Mouse (Mus musculus): Measurements from ENCODE around the gene Pigb. TPM values are rescaled to one million over a fixed set of nuclear protein-coding genes. Genes with fewer than 3 reads are reported as not detected.

Gene Pigb
- polyA plus RNA-seq, 1 experiment = 14.2 TPM

DNA sequence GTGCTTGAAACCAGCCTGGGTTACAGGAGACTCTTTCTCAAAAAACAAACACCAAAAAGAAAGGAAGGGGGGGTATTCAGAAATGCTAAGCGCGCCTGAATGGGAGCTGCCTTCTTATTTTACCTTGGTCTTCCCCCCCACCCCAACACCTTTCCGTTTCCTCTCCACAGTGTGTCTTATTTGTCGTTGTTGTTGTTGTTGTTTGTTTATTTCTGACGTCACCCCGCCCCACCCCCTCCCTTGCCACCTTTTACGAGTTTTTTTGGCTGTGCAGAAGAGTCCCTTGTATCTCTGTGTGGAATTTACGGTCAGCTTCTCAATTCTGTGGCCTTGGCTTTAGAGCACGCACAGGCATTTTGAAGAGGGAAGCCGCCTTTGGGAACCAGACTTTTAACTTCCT is 5.5 kb upstream of the Pigb start:
- no peak for DNase-seq (ENCODE audit: low spot score)

DNA sequence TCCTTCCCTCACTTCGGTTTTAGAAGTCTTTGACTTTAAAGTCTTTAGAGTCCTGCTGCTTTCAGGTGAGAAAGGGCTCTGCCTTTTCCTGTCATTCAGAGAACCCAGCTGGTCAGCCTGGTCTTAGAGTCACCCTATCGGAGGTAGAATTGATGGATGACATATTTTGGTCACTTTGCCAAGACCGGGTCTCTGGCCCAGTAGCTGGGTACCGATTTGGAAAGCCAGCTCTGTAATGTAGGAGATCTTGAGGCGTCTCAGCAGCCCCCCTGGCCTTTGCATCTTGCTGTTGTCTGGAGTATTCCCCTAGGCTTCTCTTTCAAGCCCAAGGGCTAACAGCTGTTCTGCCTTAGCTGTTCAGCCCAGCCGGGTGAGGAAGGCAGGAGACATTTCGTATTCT is 5.0 kb upstream of the Pigb start:
- no peak for DNase-seq (ENCODE audit: low spot score)

- DNase-seq (ENCODE audit: low spot score) = peak; percentile 49
These were observed 4.2 kb upstream of the Pigb start, which contains the start of gene Rab27a for GRCm38 (mm10) chr9:73044146-73045079. Rab27a (plus strand) TSS chr9:73044854.

- peak; percentile 92 for DNase-seq (ENCODE audit: low spot score)
These were observed 794 bp downstream of the Pigb start for GRCm38 (mm10) chr9:73039222-73039945.

- no peak for DNase-seq (ENCODE audit: low spot score)
These were observed 6.8 kb downstream of the Pigb start for GRCm38 (mm10) chr9:73033406-73033805.

- no peak for DNase-seq (ENCODE audit: low spot score)
These were observed 8.8 kb downstream of the Pigb start for GRCm38 (mm10) chr9:73031421-73031820.

GRCm38 (mm10) chr9:73030443-73030842 is 9.7 kb downstream of the Pigb start:
- no peak for DNase-seq (ENCODE audit: low spot score)

DNA sequence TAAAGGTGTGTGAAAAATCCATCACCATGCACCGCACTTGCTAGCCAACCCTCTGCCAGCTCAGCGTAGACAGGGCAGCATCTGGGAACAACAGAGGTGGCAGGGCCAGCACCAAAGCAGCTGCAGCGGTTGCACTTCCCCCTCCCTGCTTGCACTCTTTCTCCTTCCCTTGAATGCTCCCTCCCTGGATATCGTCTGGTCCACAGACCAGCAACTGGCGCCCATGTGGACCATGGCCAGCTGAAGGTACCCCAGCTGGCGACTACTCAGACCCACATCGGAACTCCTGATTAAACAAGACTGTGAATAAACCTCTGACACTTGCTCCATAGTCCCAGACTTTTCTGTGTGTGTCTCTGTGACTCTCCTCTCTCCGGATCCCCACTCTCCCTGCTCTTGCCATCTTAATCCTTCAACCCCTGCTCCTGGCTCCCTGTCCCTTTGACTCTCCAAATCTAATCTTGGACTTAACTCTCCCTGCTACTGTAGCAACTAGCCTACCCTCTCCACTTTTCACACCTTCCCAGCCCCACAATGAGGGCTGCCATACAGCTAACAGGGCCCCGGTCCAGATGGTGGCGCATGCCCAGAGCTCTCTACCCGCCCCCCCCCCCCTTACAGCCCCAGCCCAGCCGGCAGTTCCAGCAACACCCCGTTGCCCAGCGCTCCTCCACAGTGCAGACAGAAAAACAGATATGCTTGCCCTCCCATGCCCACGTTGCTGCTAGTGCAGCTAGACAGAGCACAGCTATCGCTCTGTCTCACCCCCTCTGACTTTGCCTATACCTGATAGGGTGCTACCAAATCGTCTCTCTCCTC is 14.2 kb downstream of the Pigb start:
- DNase-seq (ENCODE audit: low spot score) = no peak

GRCm38 (mm10) chr9:73020566-73021097 is 19.5 kb downstream of the Pigb start:
- no peak for DNase-seq (ENCODE audit: low spot score)

- DNase-seq (ENCODE audit: low spot score) = no peak
These were observed 20.3 kb downstream of the Pigb start for GRCm38 (mm10) chr9:73019841-73020240.

- no peak for DNase-seq (ENCODE audit: low spot score)
These were observed 25.5 kb downstream of the Pigb start for GRCm38 (mm10) chr9:73014724-73015123.

DNA sequence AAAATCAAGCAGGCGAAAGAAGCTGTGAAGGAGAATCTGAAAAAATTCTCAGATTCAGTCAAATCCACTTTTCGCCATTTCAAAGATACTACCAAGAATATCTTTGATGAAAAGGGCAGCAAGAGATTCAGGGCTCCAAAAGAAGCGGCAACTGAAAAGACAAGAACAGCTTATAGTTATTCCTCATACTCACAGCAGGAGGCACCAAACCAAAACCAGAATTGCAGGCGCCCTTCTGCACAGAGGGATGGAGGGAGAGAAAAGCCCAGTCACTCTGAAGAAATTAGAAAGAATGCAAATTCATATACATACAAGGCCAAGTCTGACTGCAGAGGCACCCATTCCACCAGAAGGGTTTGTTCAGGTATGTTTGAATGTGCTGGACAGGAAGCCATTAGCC is 27.5 kb downstream of the Pigb start:
- DNase-seq (ENCODE audit: low spot score) = no peak

DNA sequence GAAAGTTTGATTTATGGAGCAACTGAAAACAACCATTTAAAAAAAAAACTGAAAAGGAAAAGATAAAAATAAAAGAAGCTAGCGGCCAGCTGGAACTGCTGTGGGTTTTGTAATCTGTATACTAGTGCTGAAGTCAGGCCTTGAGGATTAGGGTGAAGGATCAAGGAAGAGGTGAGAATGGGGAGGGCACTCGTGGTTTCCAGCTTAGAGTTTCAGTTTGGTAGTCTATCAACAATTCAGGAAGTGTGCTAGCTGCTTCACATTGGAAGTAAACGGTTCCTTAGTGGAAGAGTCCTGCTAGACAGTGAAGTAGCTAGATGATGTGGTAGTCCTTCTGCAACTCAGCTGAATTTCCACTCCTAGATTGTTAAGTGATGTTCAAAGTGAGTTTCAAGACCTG is 31.8 kb downstream of the Pigb start:
- no peak for DNase-seq (ENCODE audit: low spot score)

DNA sequence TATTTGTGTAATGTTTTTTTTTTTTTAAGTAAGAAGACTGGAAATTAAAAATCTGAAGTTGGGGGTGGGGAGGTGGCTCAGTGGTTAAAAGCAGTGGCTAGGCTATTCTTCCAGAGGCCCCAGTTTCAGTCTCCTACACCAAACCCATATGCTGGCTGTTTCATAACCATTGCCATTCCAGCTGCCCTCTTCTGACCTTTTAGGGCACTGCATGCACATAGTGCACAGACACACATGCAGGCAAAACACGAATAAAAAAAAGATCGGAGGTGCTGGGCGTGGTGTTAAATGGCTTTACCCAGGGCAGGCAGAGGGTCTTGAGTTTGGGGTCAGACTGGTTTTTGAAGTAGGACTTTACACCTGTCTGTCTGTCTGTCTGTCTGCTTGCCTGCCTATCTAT is 34.0 kb downstream of the Pigb start:
- no peak for DNase-seq (ENCODE audit: low spot score)

- DNase-seq (ENCODE audit: low spot score) = no peak
These were observed 35.1 kb downstream of the Pigb start for GRCm38 (mm10) chr9:73005106-73005505.

DNA sequence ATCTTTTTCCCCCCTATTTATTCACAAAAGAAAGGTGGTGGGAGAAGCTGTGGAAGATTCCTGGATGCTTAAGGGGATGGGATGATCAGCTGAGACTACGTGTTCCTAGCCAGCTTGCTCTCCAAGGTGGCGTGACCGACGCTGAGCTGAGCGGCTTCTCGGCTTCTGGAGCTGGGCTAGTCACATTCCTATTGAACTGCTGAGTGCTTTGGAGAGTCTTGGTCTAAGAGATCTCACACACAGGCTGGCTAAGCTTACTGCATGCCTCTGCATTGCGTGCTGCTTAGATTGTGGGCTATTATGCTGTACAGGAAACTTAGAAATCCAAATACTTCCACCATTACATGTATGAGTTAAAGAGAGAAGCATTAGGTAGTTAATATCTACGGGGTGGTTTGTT is 36.1 kb downstream of the Pigb start:
- no peak for DNase-seq (ENCODE audit: low spot score)

- no peak for DNase-seq (ENCODE audit: low spot score)
These were observed 38.0 kb downstream of the Pigb start for GRCm38 (mm10) chr9:73002177-73002576.

- DNase-seq (ENCODE audit: low spot score) = no peak
These were observed 38.7 kb downstream of the Pigb start for GRCm38 (mm10) chr9:73001314-73002011.

DNA sequence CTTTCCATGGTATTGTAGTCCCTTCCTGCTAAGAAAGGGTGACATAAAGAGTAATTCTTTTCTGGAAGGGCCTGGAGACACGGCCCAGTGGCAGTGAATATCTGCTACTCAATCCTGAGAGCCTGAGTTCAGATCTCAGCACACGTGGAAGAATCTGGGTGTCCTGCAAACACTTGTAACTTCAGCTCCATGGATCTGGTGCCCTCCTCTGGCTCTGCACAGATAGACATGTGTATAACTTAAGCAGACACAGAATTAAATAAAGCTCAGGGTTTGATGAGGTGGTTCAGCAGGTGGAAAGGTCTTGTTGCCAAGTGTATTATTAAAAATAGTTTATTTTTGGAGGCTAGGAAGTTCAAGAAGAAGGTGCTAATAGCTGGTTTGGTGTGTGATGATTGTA is 39.7 kb downstream of the Pigb start:
- no peak for DNase-seq (ENCODE audit: low spot score)

GRCm38 (mm10) chr9:72996806-72997205 is 43.4 kb downstream of the Pigb start:
- DNase-seq (ENCODE audit: low spot score) = no peak

DNA sequence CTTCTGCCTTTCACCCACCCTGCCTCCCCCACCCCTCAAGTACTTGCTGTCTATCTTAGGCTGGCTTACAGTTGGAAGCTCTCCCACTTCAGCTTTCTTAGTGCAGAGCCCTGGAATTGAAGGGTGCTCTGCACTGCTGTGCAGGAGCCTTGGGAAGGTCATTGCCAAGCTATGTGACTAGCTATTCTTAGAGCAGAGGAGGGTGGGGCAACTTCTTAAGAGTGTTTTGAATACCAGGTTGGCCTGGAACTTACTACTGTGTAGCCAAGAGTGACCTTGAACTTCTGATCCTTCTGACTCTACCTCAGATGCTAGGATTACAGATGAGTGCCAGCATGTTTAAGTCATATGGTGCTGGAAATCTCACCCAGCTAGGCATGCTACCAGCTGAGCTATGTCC is 44.0 kb downstream of the Pigb start:
- no peak for DNase-seq (ENCODE audit: low spot score)

Measured in urinary bladder, adult 2 months (tissue).